Mouse (Mus musculus) intestine, embryonic 14.5 days (tissue): Measurements from ENCODE around the gene Cyp2w1. TPM values are rescaled to one million over a fixed set of nuclear protein-coding genes. Genes with fewer than 3 reads are reported as not detected.

ENCODE experiments used
- ATAC-seq: fragments of 200-750 bp; cut with Nextera tagmentation; replicated peaks from 2 replicates; pipeline ENCODE4 v1.8.0; 2017; ENCODE audit warnings: low read depth, moderate number of reproducible peaks, moderate TSS enrichment, moderate library complexity; ENCODE audit not compliant: low FRiP score, low TSS enrichment
- DNase-seq: peaks from one replicate; pipeline ENCODE4 v3.0.0-alpha.2; 2018; ENCODE audit warnings: low spot score
- H3K27ac ChIP-seq: fragments of 300-500 bp; sonication (generic); 2 replicates; pipeline ENCODE4 v1.5.1; 2014; ENCODE audit warnings: low read depth, mild to moderate bottlenecking, control low read depth
- H3K27me3 ChIP-seq: fragments of 300-500 bp; sonication (generic); replicated peaks from 2 replicates; pipeline ENCODE4 v1.6.1; 2014; ENCODE audit warnings: low read length, control low read depth; ENCODE audit not compliant: control insufficient read depth, insufficient read depth
- H3K36me3 ChIP-seq: fragments of 300-500 bp; sonication (generic); 2 replicates; pipeline ENCODE4 v1.6.1; 2014; ENCODE audit warnings: low read length, control low read depth; ENCODE audit not compliant: control insufficient read depth, insufficient read depth
- H3K4me1 ChIP-seq: fragments of 300-500 bp; sonication (generic); replicated peaks from 2 replicates; pipeline ENCODE4 v1.6.1; 2014; ENCODE audit warnings: low read length, control low read depth, mixed read lengths; ENCODE audit not compliant: control insufficient read depth, insufficient read depth
- H3K4me2 ChIP-seq: fragments of 300-500 bp; sonication (generic); 2 replicates; pipeline ENCODE4 v1.6.1; 2014; ENCODE audit warnings: low read length
- H3K4me3 ChIP-seq: fragments of 300-500 bp; sonication (generic); 2 replicates; pipeline ENCODE4 v1.5.1; 2014; ENCODE audit warnings: low read depth, low read length, control low read depth, mixed read lengths
- H3K9ac ChIP-seq: fragments of 300-500 bp; sonication (generic); 2 replicates; pipeline ENCODE4 v1.6.1; 2014; ENCODE audit warnings: mild to moderate bottlenecking, low read length
- H3K9me3 ChIP-seq: fragments of 300-500 bp; sonication (generic); 2 replicates; pipeline ENCODE4 v1.6.1; 2016; ENCODE audit warnings: low read length, control low read depth; ENCODE audit not compliant: control insufficient read depth
- WGBS: fragments of 180-500 bp; shearing (Covaris S2); extraction: QIAGEN DNeasy Blood & Tissue Kit; methylation state at CpG from one replicate; pipeline ENCODE4 v1.1.7; 2014; 5-methylcytosine and 5-hydroxymethylcytosine counted together
- polyA plus RNA-seq: library from polyadenylated mRNA; unstranded; fragments of >200 nt; fragmentation: Nextera tagmentation; extraction: Ambion mirVana; gene quantifications from 2 replicates; pipeline ENCODE4 v1.2.1, GENCODE M21; 2014

Gene Cyp2w1
- polyA plus RNA-seq, 1 experiment from 2014 or later: 9.1 TPM

DNA sequence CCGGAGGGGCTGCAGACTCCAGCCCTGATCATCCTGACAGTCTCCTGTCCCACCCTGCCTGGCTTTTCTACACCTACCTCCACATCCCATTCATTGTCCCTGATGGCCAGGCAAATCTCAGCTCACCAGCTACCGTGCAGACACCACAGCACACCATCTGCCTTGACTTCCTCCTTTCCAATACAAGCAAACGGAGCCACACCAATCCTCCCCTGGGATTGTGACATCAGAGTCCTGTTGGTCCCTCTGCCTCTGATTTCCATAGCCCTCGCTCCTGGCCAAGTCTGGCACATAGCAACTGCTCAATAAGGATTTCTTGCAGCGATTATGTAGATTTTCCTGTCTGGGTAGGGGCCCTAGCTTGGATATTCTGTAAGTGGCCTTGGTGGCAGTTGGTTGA, 1.3 kb upstream of the Cyp2w1 start, which contains the start of gene Cox19:
TSS of gene Cox19 (minus strand) at position 285 of the 400 bp plus-strand sequence.
- Histone ChIP-seq H3K9me3 (no peaks in the 10 kb centered on the region), H3K9ac (no peak within 1 kb of the TSS), H3K4me3 (no peak within 1 kb of the TSS), H3K27ac (peak within 1 kb of the TSS; percentile 70), H3K27me3 (no peaks in the 10 kb centered on the region), H3K4me2 (peak within 1 kb of the TSS; percentile 25; the same call in 1 of the 2 replicates), H3K4me1 (peaks cover 17% of the 10 kb centered on the region), H3K36me3 (no peaks in the 10 kb centered on the region)
- ATAC-seq (no peak), DNase-seq (no peak)
- WGBS: 50% methylated on average over 5 of the region's 5 CpGs

DNA sequence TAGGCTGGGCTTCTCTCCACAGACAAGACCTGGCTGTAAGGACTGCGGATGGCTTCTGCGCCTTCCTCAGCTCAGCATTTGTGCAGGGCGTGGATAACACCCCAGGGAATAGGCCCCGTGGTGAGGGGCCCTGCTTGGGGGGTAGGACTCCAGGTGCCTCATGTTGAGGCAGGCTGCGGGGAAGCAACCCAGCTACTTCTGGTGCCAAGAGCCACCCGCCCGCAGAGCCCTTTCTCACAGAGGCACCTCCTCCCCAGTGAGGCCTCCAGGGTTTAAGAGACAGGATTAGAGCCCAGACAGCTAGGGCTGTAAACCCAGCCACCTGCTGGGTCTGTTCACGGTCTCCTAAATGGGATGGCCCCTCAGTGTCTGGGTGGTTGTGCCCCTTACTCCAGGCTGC, 789 bp upstream of the Cyp2w1 start:
- no peaks in the 10 kb centered on the region for H3K36me3 ChIP-seq
- no peaks in the 10 kb centered on the region for H3K27me3 ChIP-seq
- H3K4me1 ChIP-seq: peaks cover 16% of the 10 kb centered on the region
- H3K9ac ChIP-seq: no peak overlapping the region
- DNase-seq (peak; percentile 66), ATAC-seq (peak; percentile 18; the same call in 1 of the 2 replicates)
- H3K4me2 ChIP-seq: peak overlapping the region; percentile 25; the same call in 1 of the 2 replicates
- 18% methylated on average over 8 of the region's 8 CpGs for WGBS
- no peaks in the 10 kb centered on the region for H3K9me3 ChIP-seq
- peak overlapping the region; percentile 70 for H3K27ac ChIP-seq
- H3K4me3 ChIP-seq: no peak overlapping the region

- H3K27ac ChIP-seq: no peak overlapping the region; the same call in 1 of the 2 replicates
- 55% methylated on average over 10 of the region's 10 CpGs for WGBS
- peaks cover 14% of the 10 kb centered on the region for H3K4me1 ChIP-seq
- no peak for ATAC-seq
- no peaks in the 10 kb centered on the region for H3K36me3 ChIP-seq
- peak overlapping the region; percentile 12; the same call in 1 of the 2 replicates for H3K4me2 ChIP-seq
- H3K4me3 ChIP-seq: no peak overlapping the region
- DNase-seq: peak; percentile 76
- no peaks in the 10 kb centered on the region for H3K27me3 ChIP-seq
- no peak overlapping the region for H3K9ac ChIP-seq
- no peaks in the 10 kb centered on the region for H3K9me3 ChIP-seq
Measured at GRCm38 (mm10) chr5:139353496-139353895, 1.1 kb downstream of the Cyp2w1 start.

- Histone ChIP-seq H3K36me3 (no peaks in the 10 kb centered on the region), H3K27me3 (no peaks in the 10 kb centered on the region), H3K27ac (no peak overlapping the region; the same call in 1 of the 2 replicates), H3K9ac (no peak overlapping the region), H3K4me1 (peaks cover 14% of the 10 kb centered on the region), H3K9me3 (no peaks in the 10 kb centered on the region), H3K4me3 (no peak overlapping the region), H3K4me2 (peak overlapping the region; percentile 12; the same call in 1 of the 2 replicates)
- WGBS: 83% methylated on average over 11 of the region's 11 CpGs
- ATAC-seq: peak; percentile 26; the same call in 1 of the 2 replicates
- no peak for DNase-seq
Measured at GRCm38 (mm10) chr5:139353946-139354345, 1.5 kb downstream of the Cyp2w1 start.

- Histone ChIP-seq H3K9me3 (no peaks in the 10 kb centered on the region), H3K27ac (no peak overlapping the region), H3K9ac (no peak overlapping the region), H3K4me3 (no peak overlapping the region), H3K4me1 (peaks cover 14% of the 10 kb centered on the region), H3K27me3 (no peaks in the 10 kb centered on the region), H3K4me2 (no peak overlapping the region), H3K36me3 (no peaks in the 10 kb centered on the region)
- ATAC-seq (0 out of 2 replicates have a peak, but pooled peaks have one; percentile 9), DNase-seq (peak; percentile 92)
- WGBS: 35% methylated on average over 19 of the region's 19 CpGs
Measured at GRCm38 (mm10) chr5:139355235-139355772, 2.9 kb downstream of the Cyp2w1 start.

GRCm38 (mm10) chr5:139358653-139359052, 6.2 kb downstream of the Cyp2w1 start:
- Histone ChIP-seq H3K36me3 (peaks cover 7% of the 10 kb centered on the region; the same call in 1 of the 2 replicates), H3K9ac (no peak overlapping the region), H3K4me3 (no peak overlapping the region), H3K27me3 (no peaks in the 10 kb centered on the region), H3K4me2 (no peak overlapping the region), H3K27ac (no peak overlapping the region), H3K9me3 (no peaks in the 10 kb centered on the region), H3K4me1 (no peaks in the 10 kb centered on the region)
- ATAC-seq: peak; percentile 28; the same call in 1 of the 2 replicates
- DNase-seq: no peak
- WGBS: 65% methylated on average over 2 of the region's 2 CpGs

- ATAC-seq (no peak), DNase-seq (no peak)
- Histone ChIP-seq H3K9ac (no peak overlapping the region), H3K9me3 (no peaks in the 10 kb centered on the region), H3K27ac (no peak overlapping the region), H3K36me3 (peaks cover 7% of the 10 kb centered on the region; the same call in 1 of the 2 replicates), H3K4me3 (no peak overlapping the region), H3K27me3 (no peaks in the 10 kb centered on the region), H3K4me1 (0 out of 2 replicates have a peak, but pooled peaks cover under 1% of the 10 kb centered on the region), H3K4me2 (no peak overlapping the region)
- 87% methylated on average over 5 of the region's 5 CpGs for WGBS
Measured at GRCm38 (mm10) chr5:139359244-139359643, 6.8 kb downstream of the Cyp2w1 start.

- Histone ChIP-seq H3K36me3 (peaks cover 7% of the 10 kb centered on the region; the same call in 1 of the 2 replicates), H3K9me3 (no peaks in the 10 kb centered on the region), H3K27ac (no peak overlapping the region), H3K27me3 (no peaks in the 10 kb centered on the region), H3K4me3 (no peak overlapping the region), H3K4me1 (peaks cover 12% of the 10 kb centered on the region), H3K4me2 (no peak overlapping the region), H3K9ac (no peak overlapping the region)
- 73% methylated on average over 7 of the region's 7 CpGs for WGBS
- no peak for DNase-seq
- ATAC-seq: 0 out of 2 replicates have a peak, but pooled peaks have one; percentile 13
Measured at GRCm38 (mm10) chr5:139363858-139364257, 11.4 kb downstream of the Cyp2w1 start.
